Mouse (Mus musculus) hindbrain, embryonic 10.5 days (tissue): ENCODE results near the gene Acad11. TPM values are rescaled to one million over a fixed set of nuclear protein-coding genes. Genes with fewer than 3 reads are reported as not detected.

ENCODE experiments used
- DNase-seq: peaks from one replicate; pipeline ENCODE4 v3.0.0-alpha.2; 2017; ENCODE audit warnings: low spot score
- H3K27ac ChIP-seq: fragments of 300-500 bp; sonication (generic); 2 replicates; pipeline ENCODE4 v1.5.1; 2016; ENCODE audit warnings: mild to moderate bottlenecking, moderate library complexity
- H3K27me3 ChIP-seq: fragments of 300-500 bp; sonication (generic); 2 replicates; pipeline ENCODE4 v1.6.1; 2016; ENCODE audit warnings: mild to moderate bottlenecking; ENCODE audit not compliant: poor library complexity, insufficient read depth, severe bottlenecking
- H3K36me3 ChIP-seq: fragments of 300-500 bp; sonication (generic); 2 replicates; pipeline ENCODE4 v1.6.1; 2016; ENCODE audit warnings: mild to moderate bottlenecking, moderate library complexity
- H3K4me1 ChIP-seq: fragments of 300-500 bp; sonication (generic); replicated peaks from 2 replicates; pipeline ENCODE4 v1.6.1; 2016; ENCODE audit warnings: mild to moderate bottlenecking
- H3K4me3 ChIP-seq: fragments of 300-500 bp; sonication (generic); 2 replicates; pipeline ENCODE4 v1.5.1; 2016; ENCODE audit warnings: mild to moderate bottlenecking, moderate library complexity
- H3K9me3 ChIP-seq: fragments of 300-500 bp; sonication (generic); 2 replicates; pipeline ENCODE4 v1.6.1; 2016; ENCODE audit warnings: mild to moderate bottlenecking, moderate library complexity
- WGBS: fragments of 180-500 bp; shearing (Covaris S2); methylation state at CpG from one replicate; pipeline ENCODE4 v1.1.7; 2016; 5-methylcytosine and 5-hydroxymethylcytosine counted together
- polyA plus RNA-seq: library from polyadenylated mRNA; unstranded; fragments of >200 nt; fragmentation: Nextera tagmentation; extraction: Ambion mirVana; gene quantifications from 2 replicates; pipeline ENCODE4 v1.2.1, GENCODE M21; 2016

Acad11 gene
- polyA plus RNA-seq, 1 experiment from 2014 or later, result 8.2 TPM

- H3K27ac ChIP-seq, result no peak overlapping the region
- no peaks in the 10 kb centered on the region for H3K4me1 ChIP-seq
- WGBS, result 82% methylated on average over 5 of the region's 5 CpGs
- no peaks in the 10 kb centered on the region for H3K27me3 ChIP-seq
- H3K9me3 ChIP-seq, result no peaks in the 10 kb centered on the region
- H3K4me3 ChIP-seq, result no peak overlapping the region
- no peaks in the 10 kb centered on the region for H3K36me3 ChIP-seq
- no peak for DNase-seq
Measured at GRCm38 (mm10) chr9:104098256-104098655, 35.1 kb downstream of the Acad11 start.

GRCm38 (mm10) chr9:104099060-104099459 is 35.9 kb downstream of the Acad11 start:
- 92% methylated on average over 11 of the region's 11 CpGs for WGBS
- Histone ChIP-seq H3K27me3 (no peaks in the 10 kb centered on the region), H3K9me3 (no peaks in the 10 kb centered on the region), H3K36me3 (no peaks in the 10 kb centered on the region), H3K4me3 (no peak overlapping the region), H3K27ac (no peak overlapping the region), H3K4me1 (no peaks in the 10 kb centered on the region)
- DNase-seq, result no peak

- no peak overlapping the region for H3K4me3 ChIP-seq
- no peaks in the 10 kb centered on the region for H3K4me1 ChIP-seq
- no peaks in the 10 kb centered on the region for H3K27me3 ChIP-seq
- H3K27ac ChIP-seq, result no peak overlapping the region
- 50% methylated on average over 7 of the region's 7 CpGs for WGBS
- no peaks in the 10 kb centered on the region for H3K9me3 ChIP-seq
- no peaks in the 10 kb centered on the region for H3K36me3 ChIP-seq
- DNase-seq, result no peak
Measured at GRCm38 (mm10) chr9:104100822-104101221, 37.6 kb downstream of the Acad11 start.

- H3K27me3 ChIP-seq, result no peaks in the 10 kb centered on the region
- no peaks in the 10 kb centered on the region for H3K4me1 ChIP-seq
- H3K36me3 ChIP-seq, result no peaks in the 10 kb centered on the region
- no peaks in the 10 kb centered on the region for H3K9me3 ChIP-seq
- no peak overlapping the region for H3K27ac ChIP-seq
- no peak for DNase-seq
- no peak overlapping the region for H3K4me3 ChIP-seq
- WGBS, result 33% methylated on average over 3 of the region's 3 CpGs
Measured at GRCm38 (mm10) chr9:104101458-104101857, 38.3 kb downstream of the Acad11 start.

GRCm38 (mm10) chr9:104102301-104102700 is 39.1 kb downstream of the Acad11 start:
- DNase-seq, result no peak
- Histone ChIP-seq H3K36me3 (no peaks in the 10 kb centered on the region), H3K4me3 (no peak overlapping the region), H3K4me1 (no peaks in the 10 kb centered on the region), H3K27me3 (no peaks in the 10 kb centered on the region), H3K9me3 (no peaks in the 10 kb centered on the region), H3K27ac (no peak overlapping the region)
- WGBS, result 41% methylated on average over 6 of the region's 6 CpGs

GRCm38 (mm10) chr9:104102901-104103300 is 39.7 kb downstream of the Acad11 start:
- no peak for DNase-seq
- Histone ChIP-seq H3K27me3 (no peaks in the 10 kb centered on the region), H3K27ac (no peak overlapping the region), H3K9me3 (no peaks in the 10 kb centered on the region), H3K4me3 (no peak overlapping the region), H3K4me1 (no peaks in the 10 kb centered on the region), H3K36me3 (no peaks in the 10 kb centered on the region)
- 27% methylated on average over 2 of the region's 2 CpGs for WGBS

GRCm38 (mm10) chr9:104104986-104105385 is 41.8 kb downstream of the Acad11 start:
- H3K9me3 ChIP-seq, result no peaks in the 10 kb centered on the region
- no peaks in the 10 kb centered on the region for H3K27me3 ChIP-seq
- H3K27ac ChIP-seq, result no peak overlapping the region
- DNase-seq, result no peak
- H3K4me3 ChIP-seq, result no peak overlapping the region
- no peaks in the 10 kb centered on the region for H3K36me3 ChIP-seq
- 82% methylated on average over 2 of the region's 2 CpGs for WGBS
- no peaks in the 10 kb centered on the region for H3K4me1 ChIP-seq

- H3K27me3 ChIP-seq, result no peaks in the 10 kb centered on the region
- no peaks in the 10 kb centered on the region for H3K36me3 ChIP-seq
- DNase-seq, result no peak
- no peak overlapping the region for H3K27ac ChIP-seq
- 88% methylated on average over 9 of the region's 9 CpGs for WGBS
- H3K9me3 ChIP-seq, result peaks cover 11% of the 10 kb centered on the region; the same call in 1 of the 2 replicates
- no peaks in the 10 kb centered on the region for H3K4me1 ChIP-seq
- H3K4me3 ChIP-seq, result no peak overlapping the region
Measured at GRCm38 (mm10) chr9:104106930-104107329, 43.8 kb downstream of the Acad11 start.

- 81% methylated on average over 6 of the region's 6 CpGs for WGBS
- H3K4me1 ChIP-seq, result no peaks in the 10 kb centered on the region
- H3K27me3 ChIP-seq, result no peaks in the 10 kb centered on the region
- DNase-seq, result no peak
- no peak overlapping the region for H3K4me3 ChIP-seq
- H3K27ac ChIP-seq, result no peak overlapping the region
- peaks cover 11% of the 10 kb centered on the region; the same call in 1 of the 2 replicates for H3K9me3 ChIP-seq
- no peaks in the 10 kb centered on the region for H3K36me3 ChIP-seq
Measured at GRCm38 (mm10) chr9:104107482-104107881, 44.3 kb downstream of the Acad11 start.

- Histone ChIP-seq H3K4me3 (no peak overlapping the region), H3K36me3 (no peaks in the 10 kb centered on the region), H3K9me3 (peaks cover 11% of the 10 kb centered on the region; the same call in 1 of the 2 replicates), H3K27ac (no peak overlapping the region), H3K27me3 (no peaks in the 10 kb centered on the region), H3K4me1 (no peaks in the 10 kb centered on the region)
- no peak for DNase-seq
- 82% methylated on average over 2 of the region's 2 CpGs for WGBS
Measured at GRCm38 (mm10) chr9:104108571-104109143, 45.5 kb downstream of the Acad11 start.

GRCm38 (mm10) chr9:104109151-104109550 is 46.0 kb downstream of the Acad11 start:
- Histone ChIP-seq H3K27me3 (no peaks in the 10 kb centered on the region), H3K36me3 (no peaks in the 10 kb centered on the region), H3K9me3 (peaks cover 11% of the 10 kb centered on the region; the same call in 1 of the 2 replicates), H3K27ac (no peak overlapping the region), H3K4me3 (no peak overlapping the region), H3K4me1 (no peaks in the 10 kb centered on the region)
- 93% methylated on average over 5 of the region's 5 CpGs for WGBS
- no peak for DNase-seq

GRCm38 (mm10) chr9:104123101-104123500 is 59.9 kb downstream of the Acad11 start:
- WGBS, result 75% methylated on average over 5 of the region's 5 CpGs
- DNase-seq, result no peak

GRCm38 (mm10) chr9:104123622-104124021 is 60.4 kb downstream of the Acad11 start:
- H3K4me1 ChIP-seq, result peaks cover 39% of the 10 kb centered on the region
- no peak overlapping the region for H3K27ac ChIP-seq

More at GRCm38 (mm10) chr9:104123101-104123500, 59.9 kb downstream of the Acad11 start:
- Histone ChIP-seq H3K9me3 (no peaks in the 10 kb centered on the region), H3K27me3 (no peaks in the 10 kb centered on the region), H3K27ac (peak overlapping the region; percentile 41; the same call in 1 of the 2 replicates), H3K4me3 (no peak overlapping the region), H3K4me1 (peaks cover 36% of the 10 kb centered on the region), H3K36me3 (no peaks in the 10 kb centered on the region)

GRCm38 (mm10) chr9:104126833-104127232 is 63.7 kb downstream of the Acad11 start, which contains the start of gene Ackr4:
Ackr4 (minus strand) TSS chr9:104126933.
- Histone ChIP-seq H3K4me1 (peaks cover 39% of the 10 kb centered on the region), H3K9me3 (no peaks in the 10 kb centered on the region), H3K4me3 (no peak within 1 kb of the TSS), H3K36me3 (no peaks in the 10 kb centered on the region), H3K27me3 (no peaks in the 10 kb centered on the region), H3K27ac (no peak within 1 kb of the TSS)
- no peak for DNase-seq
- 78% methylated on average over 3 of the region's 3 CpGs for WGBS

More at GRCm38 (mm10) chr9:104123622-104124021, 60.4 kb downstream of the Acad11 start:
- no peak for DNase-seq
- WGBS, result 61% methylated on average over 5 of the region's 5 CpGs
- no peaks in the 10 kb centered on the region for H3K9me3 ChIP-seq
- H3K4me3 ChIP-seq, result no peak overlapping the region
- H3K27me3 ChIP-seq, result no peaks in the 10 kb centered on the region
- no peaks in the 10 kb centered on the region for H3K36me3 ChIP-seq
